In the genomic region with DNA sequence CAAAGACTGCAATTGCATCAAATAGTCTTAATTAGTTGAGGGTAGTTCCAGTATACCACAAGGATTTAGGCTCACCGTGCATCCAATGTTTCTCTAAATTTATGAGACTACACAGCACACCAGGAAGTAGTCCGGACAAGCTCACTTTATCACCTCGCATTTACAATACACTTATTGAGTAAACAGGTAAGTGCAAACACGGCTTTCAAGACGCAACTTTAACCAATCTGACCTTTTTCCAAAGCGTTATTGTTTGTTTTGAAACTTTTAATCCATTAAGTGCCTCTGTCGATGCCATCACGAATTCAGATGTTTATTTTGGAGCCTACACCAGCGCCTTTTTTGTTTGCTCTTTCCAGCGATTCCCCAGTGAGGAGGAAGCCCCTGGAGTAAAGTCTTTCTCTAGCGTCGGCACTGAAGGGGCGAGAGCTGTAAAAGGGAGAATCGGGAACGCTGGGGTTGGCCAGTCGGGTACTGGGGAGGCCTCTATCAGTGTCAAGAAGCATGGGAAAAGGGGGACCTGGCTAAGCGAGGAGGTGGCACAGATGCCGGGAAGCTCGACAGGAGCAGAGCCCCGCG, we compare ENCODE assay signal across 8 mouse cellular contexts. TPM values are rescaled to one million over a fixed set of nuclear protein-coding genes. Genes with fewer than 3 reads are reported as not detected.
DNase-seq lines count a peak whose midpoint lies in the region; ATAC-seq and TF ChIP-seq lines count a peak whose summit lies in the region.

No protein-coding gene starts in this region.

- H3K4me2 ChIP-seq in embryonic facial prominence, embryonic 11.5 days (ENCODE audit: low read depth, low read length) = peak overlapping the region; percentile 58
- peak overlapping the region; percentile 78 for H3K4me2 ChIP-seq in limb, embryonic 11.5 days (ENCODE audit: low read depth, severe bottlenecking)
- peak overlapping the region; percentile 73 for H3K4me2 ChIP-seq in neural tube, embryonic 15.5 days

- peak; percentile 72 for DNase-seq in liver, adult 2 months (ENCODE audit: extremely low read depth, low read depth, low spot score)
- no peak for DNase-seq in liver
- DNase-seq in embryonic facial prominence, embryonic 11.5 days (ENCODE audit: low spot score) = no peak
- DNase-seq in limb, embryonic 11.5 days (ENCODE audit: low spot score) = no peak
- no peak for DNase-seq in thymus, postnatal 4 days
- DNase-seq in gastrocnemius, postnatal 10 days = no peak
- no peak for DNase-seq in left cerebral cortex, postnatal 25 days (ENCODE audit: low spot score in 2 of 2)

- TF ChIP-seq CTCF in liver, adult 2 months (IDR thresholded peaks at IDR 0.05; ENCODE audit: low read depth, low read length) = no peak

- peak overlapping the region; percentile 79 for H3K9ac ChIP-seq in liver, adult 2 months (ENCODE audit: low read depth, low read length)
- H3K9ac ChIP-seq in embryonic facial prominence, embryonic 11.5 days (replicated peaks; ENCODE audit: low read length) = peak overlapping the region; percentile 84
- peak overlapping the region; percentile 68 for H3K9ac ChIP-seq in limb, embryonic 11.5 days (ENCODE audit: low read length)
- H3K9ac ChIP-seq in neural tube, embryonic 15.5 days (replicated peaks) = peak overlapping the region; percentile 85

- intact Hi-C loops in left cerebral cortex, postnatal 25 days (cut with DNase I) = loop anchor here (2.0 to 10.0 kb wide), 3 partner anchors 37 to 289 kb away; a partner anchor contains a TSS

- TF ChIP-seq POLR2A in liver, adult 2 months (IDR thresholded peaks at IDR 0.05; ENCODE audit: extremely low read depth, insufficient read depth, low read length) = no peak

- H3K27me3 ChIP-seq in liver, adult 2 months (ENCODE audit: control insufficient read depth, insufficient read depth, low read length) = no peaks in the 10 kb centered on the region
- no peaks in the 10 kb centered on the region for H3K27me3 ChIP-seq in embryonic facial prominence, embryonic 11.5 days (ENCODE audit: control insufficient read depth, insufficient read depth, low read length)
- no peaks in the 10 kb centered on the region for H3K27me3 ChIP-seq in limb, embryonic 11.5 days (ENCODE audit: control insufficient read depth, insufficient read depth, low read length)
- no peaks in the 10 kb centered on the region for H3K27me3 ChIP-seq in neural tube, embryonic 15.5 days (replicated peaks)

- H3K27ac ChIP-seq in liver, adult 2 months (replicated peaks; ENCODE audit: insufficient read depth, low read depth, low read length) = peak overlapping the region; percentile 87
- H3K27ac ChIP-seq in embryonic facial prominence, embryonic 11.5 days (replicated peaks; ENCODE audit: low read depth, low read length) = peak overlapping the region; percentile 73
- peak overlapping the region; percentile 68 for H3K27ac ChIP-seq in limb, embryonic 11.5 days (replicated peaks; ENCODE audit: low read depth, low read length)
- peak overlapping the region; percentile 95 for H3K27ac ChIP-seq in neural tube, embryonic 15.5 days (replicated peaks)

- H3K9me3 ChIP-seq in embryonic facial prominence, embryonic 11.5 days (replicated peaks; ENCODE audit: control insufficient read depth, low read length) = no peaks in the 10 kb centered on the region
- no peaks in the 10 kb centered on the region for H3K9me3 ChIP-seq in limb, embryonic 11.5 days (ENCODE audit: control insufficient read depth, low read length)
- no peaks in the 10 kb centered on the region for H3K9me3 ChIP-seq in neural tube, embryonic 15.5 days (replicated peaks)

- ATAC-seq in embryonic facial prominence, embryonic 11.5 days (replicated peaks; ENCODE audit: insufficient number of reproducible peaks, low FRiP score, low TSS enrichment, low read depth) = no peak
- ATAC-seq in limb, embryonic 11.5 days (ENCODE audit: insufficient number of reproducible peaks, low FRiP score, low TSS enrichment, low read depth) = no peak
- ATAC-seq in neural tube, embryonic 15.5 days (ENCODE audit: low FRiP score) = no peak

- no peaks in the 10 kb centered on the region for H3K79me2 ChIP-seq in liver, adult 2 months (ENCODE audit: control insufficient read depth, insufficient read depth, low read length)

- peak overlapping the region; percentile 70 for H3K4me3 ChIP-seq in liver, adult 2 months (ENCODE audit: insufficient read depth, low read depth, low read length)
- peak overlapping the region; percentile 84 for H3K4me3 ChIP-seq in embryonic facial prominence, embryonic 11.5 days (ENCODE audit: low read depth, low read length)
- H3K4me3 ChIP-seq in limb, embryonic 11.5 days (ENCODE audit: low read depth, low read length) = peak overlapping the region; percentile 83
- H3K4me3 ChIP-seq in neural tube, embryonic 15.5 days (replicated peaks) = peak overlapping the region; percentile 77

- peaks cover 17% of the 10 kb centered on the region; the same call in 1 of the 2 replicates for H3K4me1 ChIP-seq in liver, adult 2 months (ENCODE audit: control insufficient read depth, insufficient read depth, low read length)
- H3K4me1 ChIP-seq in embryonic facial prominence, embryonic 11.5 days (ENCODE audit: control insufficient read depth, insufficient read depth, low read length) = no peaks in the 10 kb centered on the region
- no peaks in the 10 kb centered on the region; the same call in 1 of the 2 replicates for H3K4me1 ChIP-seq in limb, embryonic 11.5 days (ENCODE audit: control insufficient read depth, insufficient read depth, low read length)
- peaks cover 45% of the 10 kb centered on the region for H3K4me1 ChIP-seq in neural tube, embryonic 15.5 days

- peaks cover 27% of the 10 kb centered on the region for H3K36me3 ChIP-seq in liver, adult 2 months (ENCODE audit: control insufficient read depth, insufficient read depth, low read length)
- peaks cover 5% of the 10 kb centered on the region for H3K36me3 ChIP-seq in embryonic facial prominence, embryonic 11.5 days (replicated peaks; ENCODE audit: control insufficient read depth, insufficient read depth, low read depth, low read length)
- H3K36me3 ChIP-seq in limb, embryonic 11.5 days (ENCODE audit: control insufficient read depth, insufficient read depth, low read length) = peaks cover 8% of the 10 kb centered on the region; the same call in 1 of the 2 replicates
- peaks cover 36% of the 10 kb centered on the region for H3K36me3 ChIP-seq in neural tube, embryonic 15.5 days

- 1% methylated on average over 21 of the region's 21 CpGs for WGBS in liver, adult 2 months
- WGBS in embryonic facial prominence, embryonic 11.5 days = 2% methylated on average over 16 of the region's 21 CpGs
- WGBS in limb, embryonic 11.5 days = 2% methylated on average over 19 of the region's 21 CpGs
- WGBS in neural tube, embryonic 15.5 days = under 1% methylated on average over 21 of the region's 21 CpGs

RNA-seq across cellular contexts. Expression of a gene that starts 0.7 kb away (rescaled TPM):
- 4.3 and 4.4 TPM in 2 replicates for total RNA-seq in liver, adult 2 months (2014; rRNA removed)
- 0.33 and 0.97 TPM in 2 replicates for polyA plus RNA-seq in liver, adult 2 months (2012; rRNA removed)
- 8.3 and 10.7 TPM in 2 replicates for polyA plus RNA-seq in embryonic facial prominence, embryonic 11.5 days (2014; fragmentation: Nextera tagmentation; extraction: Ambion mirVana)
- 9.3 and 11.5 TPM in 2 replicates for polyA plus RNA-seq in limb, embryonic 11.5 days (2014; fragmentation: Nextera tagmentation; extraction: Ambion mirVana)
- polyA plus RNA-seq in neural tube, embryonic 15.5 days (2015; fragmentation: Nextera tagmentation; extraction: Ambion mirVana) = 9.0 and 13.0 TPM in 2 replicates
- 10 to 100 TPM in 1 of 2 experiments, 1 to 10 TPM in 1; 7.0 to 12.0 TPM for total RNA-seq in gastrocnemius, postnatal 10 days (2021)
- total RNA-seq in left cerebral cortex, postnatal 25 days (2021) = 10 to 100 TPM; 17.6 to 18.2 TPM

RNA-seq across cellular contexts. Expression of a gene that starts 36.5 kb away (rescaled TPM):
- 18.1 and 20.2 TPM in 2 replicates for total RNA-seq in liver, adult 2 months (2014; rRNA removed)
- polyA plus RNA-seq in liver, adult 2 months (2012; rRNA removed) = 11.4 and 13.9 TPM in 2 replicates
- 48.7 and 53.9 TPM in 2 replicates for polyA plus RNA-seq in embryonic facial prominence, embryonic 11.5 days (2014; fragmentation: Nextera tagmentation; extraction: Ambion mirVana)
- polyA plus RNA-seq in limb, embryonic 11.5 days (2014; fragmentation: Nextera tagmentation; extraction: Ambion mirVana) = 48.0 and 51.6 TPM in 2 replicates
- 23.2 and 30.0 TPM in 2 replicates for polyA plus RNA-seq in neural tube, embryonic 15.5 days (2015; fragmentation: Nextera tagmentation; extraction: Ambion mirVana)
- total RNA-seq in gastrocnemius, postnatal 10 days (2021) = 10 to 100 TPM; 11.3 to 11.8 TPM
- total RNA-seq in left cerebral cortex, postnatal 25 days (2021) = 10 to 100 TPM; 23.4 to 26.1 TPM

RNA-seq across cellular contexts. Expression of a gene that starts 36.6 kb away (rescaled TPM):
- total RNA-seq in liver, adult 2 months (2014; rRNA removed) = 7.0 and 9.5 TPM in 2 replicates
- 1.4 and 1.5 TPM in 2 replicates for polyA plus RNA-seq in liver, adult 2 months (2012; rRNA removed)
- 43.3 and 46.8 TPM in 2 replicates for polyA plus RNA-seq in embryonic facial prominence, embryonic 11.5 days (2014; fragmentation: Nextera tagmentation; extraction: Ambion mirVana)
- 41.7 and 44.8 TPM in 2 replicates for polyA plus RNA-seq in limb, embryonic 11.5 days (2014; fragmentation: Nextera tagmentation; extraction: Ambion mirVana)
- polyA plus RNA-seq in neural tube, embryonic 15.5 days (2015; fragmentation: Nextera tagmentation; extraction: Ambion mirVana) = 9.1 and 14.5 TPM in 2 replicates
- total RNA-seq in gastrocnemius, postnatal 10 days (2021) = 1 to 10 TPM; 3.4 TPM
- 1 to 10 TPM; 1.2 to 1.8 TPM for total RNA-seq in left cerebral cortex, postnatal 25 days (2021)

RNA-seq across cellular contexts. Expression of a gene that starts 55.6 kb away (rescaled TPM):
- total RNA-seq in liver, adult 2 months (2014; rRNA removed) = 3,274 and 4,209 TPM in 2 replicates
- 4,695 and 5,808 TPM in 2 replicates for polyA plus RNA-seq in liver, adult 2 months (2012; rRNA removed)
- polyA plus RNA-seq in embryonic facial prominence, embryonic 11.5 days (2014; fragmentation: Nextera tagmentation; extraction: Ambion mirVana) = 1.7 and 1.9 TPM in 2 replicates
- polyA plus RNA-seq in limb, embryonic 11.5 days (2014; fragmentation: Nextera tagmentation; extraction: Ambion mirVana) = 1.4 and 2.0 TPM in 2 replicates
- 3.4 TPM in 2 replicates for polyA plus RNA-seq in neural tube, embryonic 15.5 days (2015; fragmentation: Nextera tagmentation; extraction: Ambion mirVana)
- total RNA-seq in gastrocnemius, postnatal 10 days (2021) = 1 to 10 TPM in 1 of 2 experiments, under 1 TPM in 1; 0.56 to 1.8 TPM
- under 1 TPM; 0.27 to 0.57 TPM for total RNA-seq in left cerebral cortex, postnatal 25 days (2021)
